Mouse (Mus musculus): ENCODE measurements around the gene Slpi.

GRCm38 (mm10) chr2:164381726-164382125 is 7.2 kb downstream of the Slpi start:
- TF ChIP-seq POLR2A (IDR thresholded peaks at IDR 0.05; ENCODE audit: insufficient read depth, low read length) (no peak), CTCF (IDR thresholded peaks at IDR 0.05; ENCODE audit: low read depth, low read length) (peak; percentile 94), EP300 (IDR thresholded peaks at IDR 0.05; ENCODE audit: insufficient read depth, low read depth, low read length) (no peak)
